Mouse (Mus musculus): ENCODE results near the gene Exosc5. TPM values are rescaled to one million over a fixed set of nuclear protein-coding genes. Genes with fewer than 3 reads are reported as not detected.

The Exosc5 gene
- polyA plus RNA-seq, 1 experiment from 2014 or later = 80.6 TPM

Other genes with a start within 250 kb of the Exosc5 start
- gene Cxcl17, start 246.3 kb upstream of the Exosc5 start, polyA plus RNA-seq (2016; fragmentation: Nextera tagmentation; extraction: Ambion mirVana) = 0.59 and 1.1 TPM in 2 replicates
- gene Ceacam1, start 181.6 kb upstream of the Exosc5 start, polyA plus RNA-seq (2016; fragmentation: Nextera tagmentation; extraction: Ambion mirVana) = 0.94 and 1.1 TPM in 2 replicates
- gene Ceacam2, start 119.3 kb upstream of the Exosc5 start, polyA plus RNA-seq (2016; fragmentation: Nextera tagmentation; extraction: Ambion mirVana) = 0.06 TPM in 1 of 2 replicates, not detected in the other
- not detected in 2 replicates for gene Erich4, start 43.3 kb upstream of the Exosc5 start, polyA plus RNA-seq (2016; fragmentation: Nextera tagmentation; extraction: Ambion mirVana)
- 39.0 and 40.5 TPM in 2 replicates for gene Dmac2, start 39.8 kb upstream of the Exosc5 start, polyA plus RNA-seq (2016; fragmentation: Nextera tagmentation; extraction: Ambion mirVana)
- 3.4 and 3.6 TPM in 2 replicates for gene B3gnt8, start 32.5 kb upstream of the Exosc5 start, polyA plus RNA-seq (2016; fragmentation: Nextera tagmentation; extraction: Ambion mirVana)
- gene Bckdha, start 183 bp upstream of the Exosc5 start, polyA plus RNA-seq (2016; fragmentation: Nextera tagmentation; extraction: Ambion mirVana) = 59.2 and 63.6 TPM in 2 replicates
- 3.7 and 3.8 TPM in 2 replicates for gene Tmem91, start 16.0 kb downstream of the Exosc5 start, polyA plus RNA-seq (2016; fragmentation: Nextera tagmentation; extraction: Ambion mirVana)
- 27.8 and 28.7 TPM in 2 replicates for gene B9d2, start 21.6 kb downstream of the Exosc5 start, polyA plus RNA-seq (2016; fragmentation: Nextera tagmentation; extraction: Ambion mirVana)
- 2.5 and 3.6 TPM in 2 replicates for gene Tgfb1, start 27.8 kb downstream of the Exosc5 start, polyA plus RNA-seq (2016; fragmentation: Nextera tagmentation; extraction: Ambion mirVana)
- 23.7 and 24.6 TPM in 2 replicates for gene Ccdc97, start 59.9 kb downstream of the Exosc5 start, polyA plus RNA-seq (2016; fragmentation: Nextera tagmentation; extraction: Ambion mirVana)
- 68.1 and 72.8 TPM in 2 replicates for gene Hnrnpul1, start 95.6 kb downstream of the Exosc5 start, polyA plus RNA-seq (2016; fragmentation: Nextera tagmentation; extraction: Ambion mirVana)
- gene Axl, start 129.5 kb downstream of the Exosc5 start, polyA plus RNA-seq (2016; fragmentation: Nextera tagmentation; extraction: Ambion mirVana) = 71.1 and 76.0 TPM in 2 replicates
- 4.2 and 5.3 TPM in 2 replicates for gene Cyp2s1, start 157.7 kb downstream of the Exosc5 start, polyA plus RNA-seq (2016; fragmentation: Nextera tagmentation; extraction: Ambion mirVana)
- not detected in 2 replicates for gene Cyp2b10, start 238.5 kb downstream of the Exosc5 start, polyA plus RNA-seq (2016; fragmentation: Nextera tagmentation; extraction: Ambion mirVana)